Mouse (Mus musculus): Measurements from ENCODE around the gene Tmem88b. TPM values are rescaled to one million over a fixed set of nuclear protein-coding genes. Genes with fewer than 3 reads are reported as not detected.
A peak's percentile ranks its signal among the peaks of the same experiment; 100 is the strongest.

Gene Tmem88b
- polyA plus RNA-seq, 1 experiment from 2014 or later = 0.05 TPM

DNA sequence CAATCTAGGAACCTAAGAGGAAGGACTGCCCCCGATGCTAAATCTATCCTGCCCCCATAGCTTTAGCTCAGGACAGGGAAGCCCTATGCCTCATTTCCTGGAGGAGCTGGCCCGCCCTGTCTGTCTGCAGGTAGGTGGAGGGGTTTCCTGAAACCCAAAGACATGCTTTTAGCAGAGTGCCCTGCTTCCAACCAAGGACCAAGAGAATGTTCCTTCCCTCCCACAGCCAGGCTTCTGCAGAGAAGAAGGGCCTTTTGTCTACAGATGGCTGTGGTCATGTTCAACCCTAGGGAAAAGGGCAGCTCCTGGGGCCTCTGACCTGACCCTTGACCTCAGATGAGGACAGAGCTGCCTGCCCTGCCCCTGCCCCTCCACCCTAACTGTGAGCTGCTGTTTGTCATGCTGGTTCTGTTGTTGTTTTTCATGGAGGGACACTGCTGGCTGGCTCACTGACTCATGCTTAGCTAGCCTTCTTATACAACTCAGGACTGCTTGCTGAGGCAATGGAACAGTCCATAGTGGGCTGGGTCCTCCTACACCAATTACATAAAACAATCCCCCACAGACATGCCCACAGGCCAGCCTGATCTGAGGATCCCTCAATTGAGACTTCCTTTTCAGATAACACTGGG is 8.9 kb downstream of the Tmem88b start:
- CTCF ChIA-PET = interaction anchor here (1.4 kb wide), 1 partner anchor 55 kb away, joined by 3 read pairs; no protein-coding TSS in a partner anchor
- DNase-seq (ENCODE audit: low read depth, low spot score) (no peak), ATAC-seq (no peak)
- no peak for TF ChIP-seq CTCF (IDR thresholded peaks at IDR 0.05)
- in situ Hi-C loops (cut with MboI; ENCODE audit: low pct_unique_long_range_greater_than_20kb) = loop anchor here (10.0 kb wide), 1 partner anchor 292 kb away; no protein-coding TSS in a partner anchor
- H3K27me3 ChIP-seq = no peaks in the 10 kb centered on the region
- POLR2A ChIA-PET = no interaction called here

- ChIA-PET CTCF (interaction anchor here (0.9 kb wide), 1 partner anchor 8 kb away, joined by 4 read pairs; no protein-coding TSS in a partner anchor), POLR2A (interaction anchor here (1.2 kb wide), 1 partner anchor 8 kb away, joined by 3 read pairs; no protein-coding TSS in a partner anchor)
- TF ChIP-seq CTCF (IDR thresholded peaks at IDR 0.05) = no peak
- ATAC-seq (no peak), DNase-seq (ENCODE audit: low read depth, low spot score) (no peak)
- in situ Hi-C loops (cut with MboI; ENCODE audit: low pct_unique_long_range_greater_than_20kb) = loop anchor here (10.0 kb wide), 1 partner anchor 291 kb away; no protein-coding TSS in a partner anchor
- H3K27me3 ChIP-seq = no peaks in the 10 kb centered on the region
These were observed 9.8 kb downstream of the Tmem88b start for GRCm38 (mm10) chr4:155775855-155776254.

GRCm38 (mm10) chr4:155774971-155775740 is 10.5 kb downstream of the Tmem88b start:
- ATAC-seq = no peak
- DNase-seq (ENCODE audit: low read depth, low spot score) = no peak

DNA sequence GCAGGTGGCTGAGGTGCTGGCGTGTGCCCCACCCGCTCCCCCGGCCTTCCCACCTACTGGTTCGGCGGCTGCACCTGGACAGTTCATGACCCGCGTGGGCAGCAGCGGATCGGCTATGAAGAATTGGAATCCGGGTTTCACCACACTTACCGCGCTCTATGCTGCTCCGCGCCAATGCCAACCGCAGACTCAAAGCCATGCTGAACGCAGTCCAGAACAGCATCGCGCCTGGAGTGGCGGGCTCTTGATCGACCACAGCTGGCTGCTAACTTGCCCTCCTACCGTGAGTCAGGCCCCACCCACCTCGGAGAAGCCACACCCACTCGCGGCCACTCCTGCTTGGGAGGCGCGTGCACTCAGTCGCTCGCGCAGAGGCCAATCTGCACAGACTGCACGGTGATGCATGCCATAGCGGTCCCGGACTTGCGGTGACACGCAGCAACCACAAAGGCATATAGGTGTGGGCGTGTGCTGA is 11.4 kb downstream of the Tmem88b start, which contains the start of gene Vwa1:
Vwa1 (minus strand) TSS at position 419 of the 475 bp plus-strand sequence.
- ChIA-PET CTCF (interaction anchor here (1.4 kb wide), 1 partner anchor 16 kb away, joined by 4 read pairs; no protein-coding TSS in a partner anchor), POLR2A (no interaction called here)
- no peak for DNase-seq (ENCODE audit: low read depth, low spot score)
- no peak for ATAC-seq
- TF ChIP-seq CTCF (IDR thresholded peaks at IDR 0.05) = no peak
- no peaks in the 10 kb centered on the region for H3K27me3 ChIP-seq
- in situ Hi-C loops (cut with MboI; ENCODE audit: low pct_unique_long_range_greater_than_20kb) = loop anchor here (10.0 kb wide), 1 partner anchor 290 kb away; no protein-coding TSS in a partner anchor

More at GRCm38 (mm10) chr4:155774971-155775740, 10.5 kb downstream of the Tmem88b start:
- in situ Hi-C loops (cut with MboI; ENCODE audit: low pct_unique_long_range_greater_than_20kb) = loop anchor here (10.0 kb wide), 1 partner anchor 290 kb away; no protein-coding TSS in a partner anchor
- H3K27me3 ChIP-seq = no peaks in the 10 kb centered on the region
- CTCF ChIA-PET = interaction anchor here (0.9 to 1.4 kb wide), 2 partner anchors 8 to 16 kb away, joined by 4 read pairs; no protein-coding TSS in a partner anchor
- POLR2A ChIA-PET = interaction anchor here (1.2 kb wide), 1 partner anchor 8 kb away, joined by 3 read pairs; no protein-coding TSS in a partner anchor
- TF ChIP-seq CTCF (IDR thresholded peaks at IDR 0.05) = no peak

- TF ChIP-seq CTCF (IDR thresholded peaks at IDR 0.05) = no peak
- no peak for ATAC-seq
- POLR2A ChIA-PET = no interaction called here
- CTCF ChIA-PET = no interaction called here
- no peak for DNase-seq (ENCODE audit: low read depth, low spot score)
- in situ Hi-C loops (cut with MboI; ENCODE audit: low pct_unique_long_range_greater_than_20kb) = loop anchor here (10.0 kb wide), 1 partner anchor 289 kb away; no protein-coding TSS in a partner anchor
- H3K27me3 ChIP-seq = no peaks in the 10 kb centered on the region
These were observed 12.2 kb downstream of the Tmem88b start for GRCm38 (mm10) chr4:155773335-155774078.

DNA sequence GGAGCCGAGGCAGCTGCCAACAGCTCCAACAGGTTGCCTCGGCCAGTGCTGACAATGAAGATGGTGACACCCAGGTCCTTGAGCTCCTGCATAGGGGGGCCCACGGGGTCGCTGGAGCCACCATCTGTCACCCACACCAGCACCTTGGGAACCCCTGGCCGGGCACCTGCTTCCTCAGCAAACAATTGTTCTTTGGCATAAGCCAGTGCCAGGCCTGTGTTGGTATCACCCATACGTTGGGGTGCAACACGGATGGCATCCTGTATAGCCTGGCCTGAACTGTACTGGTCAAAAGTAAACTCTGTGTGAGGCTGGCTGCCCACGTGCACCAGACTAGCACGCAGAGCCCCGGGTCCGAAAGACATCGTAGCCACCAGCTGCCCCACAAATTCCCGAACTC is 12.9 kb downstream of the Tmem88b start:
- no peak for TF ChIP-seq CTCF (IDR thresholded peaks at IDR 0.05)
- in situ Hi-C loops (cut with MboI; ENCODE audit: low pct_unique_long_range_greater_than_20kb) = loop anchor here (10.0 kb wide), 1 partner anchor 288 kb away; no protein-coding TSS in a partner anchor
- ATAC-seq (no peak), DNase-seq (ENCODE audit: low read depth, low spot score) (no peak)
- CTCF ChIA-PET = no interaction called here
- POLR2A ChIA-PET = interaction anchor here (0.6 kb wide), 1 partner anchor 12 kb away, joined by 3 read pairs; the partner anchor contains the start of gene Atad3a
- no peaks in the 10 kb centered on the region for H3K27me3 ChIP-seq

DNA sequence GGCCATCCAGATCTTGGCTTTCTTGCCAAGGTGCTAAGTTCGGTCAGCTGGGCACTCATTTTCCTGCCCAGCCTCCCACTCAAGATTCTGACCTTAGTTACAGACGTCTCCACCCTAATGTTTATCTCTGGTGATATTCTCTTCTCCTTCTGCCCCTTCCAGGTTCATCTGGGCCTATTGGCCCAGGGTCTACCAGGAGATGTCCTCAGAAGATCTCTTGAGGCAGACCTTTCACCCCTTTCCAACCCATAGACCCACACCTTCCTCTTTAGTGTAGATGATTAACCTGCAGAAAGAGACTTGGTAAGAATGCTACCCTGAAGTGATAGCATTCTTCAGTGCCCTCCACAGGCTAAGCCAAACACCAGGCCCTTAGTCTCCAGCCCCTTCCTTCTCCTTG is 14.0 kb downstream of the Tmem88b start:
- H3K27me3 ChIP-seq = no peaks in the 10 kb centered on the region
- no peak for ATAC-seq
- ChIA-PET POLR2A (no interaction called here), CTCF (no interaction called here)
- TF ChIP-seq CTCF (IDR thresholded peaks at IDR 0.05) = no peak
- no peak for DNase-seq (ENCODE audit: low read depth, low spot score)
- in situ Hi-C loops (cut with MboI; ENCODE audit: low pct_unique_long_range_greater_than_20kb) = loop anchor here (10.0 kb wide), 1 partner anchor 287 kb away; no protein-coding TSS in a partner anchor

- in situ Hi-C loops (cut with MboI; ENCODE audit: low pct_unique_long_range_greater_than_20kb) = loop anchor here (10.0 kb wide), 1 partner anchor 286 kb away; no protein-coding TSS in a partner anchor
- CTCF ChIA-PET = interaction anchor here (1.0 to 1.4 kb wide), 2 partner anchors 11 to 13 kb away, joined by 4 read pairs; no protein-coding TSS in a partner anchor
- no peak for TF ChIP-seq CTCF (IDR thresholded peaks at IDR 0.05)
- DNase-seq (ENCODE audit: low read depth, low spot score) (no peak), ATAC-seq (no peak)
- no peaks in the 10 kb centered on the region for H3K27me3 ChIP-seq
- POLR2A ChIA-PET = no interaction called here
These were observed 15.0 kb downstream of the Tmem88b start for GRCm38 (mm10) chr4:155770626-155771025.

- in situ Hi-C loops (cut with MboI; ENCODE audit: low pct_unique_long_range_greater_than_20kb) = loop anchor here (10.0 kb wide), 1 partner anchor 285 kb away; no protein-coding TSS in a partner anchor
- DNase-seq (ENCODE audit: low read depth, low spot score) (no peak), ATAC-seq (peak; percentile 67)
- no peak for TF ChIP-seq CTCF (IDR thresholded peaks at IDR 0.05)
- POLR2A ChIA-PET = no interaction called here
- CTCF ChIA-PET = interaction anchor here (1.0 to 1.4 kb wide), 2 partner anchors 11 to 14 kb away, joined by 4 read pairs; no protein-coding TSS in a partner anchor
- H3K27me3 ChIP-seq = no peaks in the 10 kb centered on the region
These were observed 15.7 kb downstream of the Tmem88b start for GRCm38 (mm10) chr4:155769880-155770512.
